Mouse (Mus musculus): Measurements from ENCODE around the gene Chrd. TPM values are rescaled to one million over a fixed set of nuclear protein-coding genes. Genes with fewer than 3 reads are reported as not detected.

Chrd gene
- polyA plus RNA-seq, 1 experiment from 2014 or later = 8.5 TPM

GRCm38 (mm10) chr16:20736168-20736567 lies 3.2 kb downstream of the Chrd start:
- WGBS = 90% methylated on average over 7 of the region's 7 CpGs
- H3K27ac ChIP-seq (replicated peaks) = no peak overlapping the region
- H3K36me3 ChIP-seq = 0 out of 2 replicates have a peak, but pooled peaks cover 6% of the 10 kb centered on the region
- H3K4me3 ChIP-seq (replicated peaks) = no peak overlapping the region
- H3K4me1 ChIP-seq = peaks cover 28% of the 10 kb centered on the region
- ATAC-seq (ENCODE audit: insufficient number of reproducible peaks, low FRiP score, low TSS enrichment, low read depth) = no peak
- peaks cover 27% of the 10 kb centered on the region for H3K27me3 ChIP-seq
- no peak overlapping the region for H3K9ac ChIP-seq
- no peaks in the 10 kb centered on the region for H3K9me3 ChIP-seq (replicated peaks)
- H3K4me2 ChIP-seq (replicated peaks) = no peak overlapping the region

DNA sequence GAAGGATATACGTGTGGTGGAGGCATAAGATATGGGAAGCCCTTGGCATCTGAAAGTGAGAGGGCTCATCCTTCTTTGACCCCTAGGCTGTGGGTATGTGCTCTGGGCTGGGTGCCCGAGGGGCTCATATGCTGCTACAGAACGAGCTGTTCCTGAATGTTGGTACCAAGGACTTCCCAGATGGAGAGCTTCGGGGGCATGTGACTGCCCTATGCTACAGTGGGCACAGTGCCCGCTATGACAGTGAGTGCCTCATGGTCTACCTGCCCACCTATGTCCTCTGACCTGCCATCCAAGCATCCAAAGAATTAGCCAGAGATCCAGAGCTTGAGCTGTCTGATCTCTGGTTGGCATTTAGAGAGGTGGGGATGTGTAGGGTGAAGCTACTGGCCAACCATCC lies 3.9 kb downstream of the Chrd start:
- no peak for ATAC-seq (ENCODE audit: insufficient number of reproducible peaks, low FRiP score, low TSS enrichment, low read depth)
- Histone ChIP-seq H3K9ac (no peak overlapping the region), H3K27ac (replicated peaks) (no peak overlapping the region), H3K4me2 (replicated peaks) (no peak overlapping the region), H3K4me3 (replicated peaks) (no peak overlapping the region), H3K36me3 (0 out of 2 replicates have a peak, but pooled peaks cover 6% of the 10 kb centered on the region), H3K4me1 (peaks cover 26% of the 10 kb centered on the region), H3K9me3 (replicated peaks) (no peaks in the 10 kb centered on the region), H3K27me3 (peaks cover 27% of the 10 kb centered on the region)
- WGBS = 92% methylated on average over 5 of the region's 5 CpGs

DNA sequence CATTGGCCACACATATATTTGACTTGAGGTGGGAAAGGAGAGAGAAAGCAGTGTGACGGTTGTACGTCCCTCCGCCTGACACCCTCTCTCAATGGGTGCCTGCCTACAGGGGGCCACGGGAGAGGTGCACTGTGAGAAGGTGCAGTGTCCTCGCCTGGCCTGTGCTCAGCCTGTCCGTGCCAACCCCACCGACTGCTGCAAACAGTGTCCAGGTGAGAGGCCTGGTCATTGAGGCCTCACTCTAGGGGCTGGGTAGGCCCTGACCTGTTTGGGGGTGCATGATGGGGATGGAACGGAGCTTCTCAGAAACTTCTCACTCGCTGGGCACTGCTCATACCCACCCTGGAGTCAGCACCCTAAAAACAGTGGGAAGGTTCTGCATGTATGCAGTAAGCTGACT lies 6.9 kb downstream of the Chrd start:
- 0 out of 2 replicates have a peak, but pooled peaks cover 6% of the 10 kb centered on the region for H3K36me3 ChIP-seq
- no peak overlapping the region for H3K9ac ChIP-seq
- H3K9me3 ChIP-seq (replicated peaks) = no peaks in the 10 kb centered on the region
- H3K4me2 ChIP-seq (replicated peaks) = no peak overlapping the region
- no peak for ATAC-seq (ENCODE audit: insufficient number of reproducible peaks, low FRiP score, low TSS enrichment, low read depth)
- 91% methylated on average over 9 of the region's 9 CpGs for WGBS
- no peak overlapping the region for H3K4me3 ChIP-seq (replicated peaks)
- H3K27me3 ChIP-seq = peaks cover 14% of the 10 kb centered on the region
- H3K4me1 ChIP-seq = no peaks in the 10 kb centered on the region
- H3K27ac ChIP-seq (replicated peaks) = no peak overlapping the region

- H3K27ac ChIP-seq (replicated peaks) = no peak overlapping the region
- no peak overlapping the region for H3K4me3 ChIP-seq (replicated peaks)
- no peaks in the 10 kb centered on the region for H3K4me1 ChIP-seq
- no peaks in the 10 kb centered on the region for H3K27me3 ChIP-seq
- whole genome bisulfite sequencing = 53% methylated on average over 6 of the region's 6 CpGs
- no peaks in the 10 kb centered on the region for H3K36me3 ChIP-seq
- no peak overlapping the region for H3K9ac ChIP-seq
- H3K4me2 ChIP-seq (replicated peaks) = no peak overlapping the region
- no peaks in the 10 kb centered on the region for H3K9me3 ChIP-seq (replicated peaks)
- no peak for ATAC-seq (ENCODE audit: insufficient number of reproducible peaks, low FRiP score, low TSS enrichment, low read depth)
These were observed 13.7 kb downstream of the Chrd start for GRCm38 (mm10) chr16:20746641-20747040.

- no peaks in the 10 kb centered on the region for H3K4me1 ChIP-seq
- no peak overlapping the region for H3K4me2 ChIP-seq (replicated peaks)
- no peaks in the 10 kb centered on the region for H3K9me3 ChIP-seq (replicated peaks)
- H3K27ac ChIP-seq (replicated peaks) = no peak overlapping the region
- H3K9ac ChIP-seq = no peak overlapping the region
- no peaks in the 10 kb centered on the region for H3K36me3 ChIP-seq
- no peak for ATAC-seq (ENCODE audit: insufficient number of reproducible peaks, low FRiP score, low TSS enrichment, low read depth)
- WGBS = 17% methylated on average over 8 of the region's 8 CpGs
- no peaks in the 10 kb centered on the region for H3K27me3 ChIP-seq
- no peak overlapping the region for H3K4me3 ChIP-seq (replicated peaks)
These were observed 17.6 kb downstream of the Chrd start for GRCm38 (mm10) chr16:20750518-20750917.

- Histone ChIP-seq H3K9ac (no peak overlapping the region), H3K36me3 (no peaks in the 10 kb centered on the region)
- 79% methylated on average over 5 of the region's 5 CpGs for WGBS
These were observed 23.1 kb downstream of the Chrd start for GRCm38 (mm10) chr16:20756052-20756451.

DNA sequence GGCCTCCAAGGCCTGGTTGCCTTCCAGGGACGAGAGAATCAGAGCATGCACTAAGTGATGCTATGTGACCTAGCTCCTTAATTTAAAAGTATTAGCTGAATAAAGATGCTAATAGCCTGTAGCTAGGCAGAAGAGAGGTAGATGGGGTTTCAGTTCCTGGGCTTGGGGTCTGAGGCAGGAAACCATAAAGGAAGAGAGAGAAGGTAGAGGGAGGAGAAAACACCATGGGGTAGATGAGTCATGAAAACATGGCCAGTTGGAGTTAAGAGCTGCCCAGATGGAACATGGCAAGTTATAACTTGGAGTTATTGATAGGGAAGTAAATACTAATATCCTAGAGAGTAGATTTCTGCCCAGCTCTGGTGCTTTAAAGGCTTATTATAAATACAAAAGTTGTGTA lies 24.5 kb downstream of the Chrd start:
- Histone ChIP-seq H3K9me3 (replicated peaks) (no peaks in the 10 kb centered on the region), H3K27me3 (no peaks in the 10 kb centered on the region), H3K36me3 (no peaks in the 10 kb centered on the region), H3K27ac (replicated peaks) (no peak overlapping the region), H3K4me1 (no peaks in the 10 kb centered on the region), H3K4me3 (replicated peaks) (no peak overlapping the region), H3K9ac (no peak overlapping the region), H3K4me2 (replicated peaks) (no peak overlapping the region)
- WGBS = 77% methylated on average over 1 of the region's 1 CpGs
- no peak for ATAC-seq (ENCODE audit: insufficient number of reproducible peaks, low FRiP score, low TSS enrichment, low read depth)

More at GRCm38 (mm10) chr16:20756052-20756451, 23.1 kb downstream of the Chrd start:
- H3K4me3 ChIP-seq (replicated peaks) = no peak overlapping the region
- no peak overlapping the region for H3K4me2 ChIP-seq (replicated peaks)
- H3K9me3 ChIP-seq (replicated peaks) = no peaks in the 10 kb centered on the region
- no peak overlapping the region for H3K27ac ChIP-seq (replicated peaks)
- no peaks in the 10 kb centered on the region for H3K27me3 ChIP-seq
- no peak for ATAC-seq (ENCODE audit: insufficient number of reproducible peaks, low FRiP score, low TSS enrichment, low read depth)
- H3K4me1 ChIP-seq = no peaks in the 10 kb centered on the region

- Histone ChIP-seq H3K4me1 (no peaks in the 10 kb centered on the region), H3K9me3 (replicated peaks) (no peaks in the 10 kb centered on the region), H3K4me3 (replicated peaks) (no peak overlapping the region), H3K4me2 (replicated peaks) (no peak overlapping the region), H3K27ac (replicated peaks) (no peak overlapping the region), H3K27me3 (no peaks in the 10 kb centered on the region), H3K36me3 (no peaks in the 10 kb centered on the region), H3K9ac (no peak overlapping the region)
- WGBS = 7% methylated on average over 3 of the region's 3 CpGs
- no peak for ATAC-seq (ENCODE audit: insufficient number of reproducible peaks, low FRiP score, low TSS enrichment, low read depth)
These were observed 28.8 kb downstream of the Chrd start for GRCm38 (mm10) chr16:20761681-20762080.

DNA sequence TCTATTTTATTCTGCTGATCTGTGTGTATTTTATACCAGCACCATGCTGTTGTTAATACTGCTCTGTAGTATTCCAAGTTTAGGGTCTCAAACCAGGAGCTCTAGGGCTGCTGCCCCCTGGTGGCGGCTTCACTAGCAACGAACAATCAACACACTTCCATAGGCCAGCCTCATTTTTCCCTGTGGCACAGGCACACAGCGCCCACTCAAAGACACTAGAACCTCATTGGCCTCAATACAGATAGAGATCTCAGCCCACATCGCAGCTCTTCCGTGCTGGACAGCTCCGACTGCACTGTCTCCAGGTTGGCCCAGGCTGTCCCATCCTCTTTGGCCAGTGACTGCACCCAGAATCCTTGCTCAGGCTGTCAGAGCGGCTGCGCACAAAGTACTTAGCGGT lies 32.3 kb downstream of the Chrd start:
- H3K27me3 ChIP-seq = no peaks in the 10 kb centered on the region
- H3K4me2 ChIP-seq (replicated peaks) = no peak overlapping the region
- H3K36me3 ChIP-seq = no peaks in the 10 kb centered on the region
- no peak overlapping the region for H3K9ac ChIP-seq
- ATAC-seq (ENCODE audit: insufficient number of reproducible peaks, low FRiP score, low TSS enrichment, low read depth) = no peak
- H3K27ac ChIP-seq (replicated peaks) = no peak overlapping the region
- H3K4me3 ChIP-seq (replicated peaks) = no peak overlapping the region
- H3K4me1 ChIP-seq = no peaks in the 10 kb centered on the region
- no peaks in the 10 kb centered on the region for H3K9me3 ChIP-seq (replicated peaks)
- WGBS = 50% methylated on average over 9 of the region's 9 CpGs

- ATAC-seq (ENCODE audit: insufficient number of reproducible peaks, low FRiP score, low TSS enrichment, low read depth) = no peak
- H3K36me3 ChIP-seq = no peaks in the 10 kb centered on the region
- no peak overlapping the region for H3K9ac ChIP-seq
- no peak overlapping the region for H3K27ac ChIP-seq (replicated peaks)
- 71% methylated on average over 5 of the region's 5 CpGs for WGBS
- H3K4me3 ChIP-seq (replicated peaks) = no peak overlapping the region
- no peaks in the 10 kb centered on the region for H3K27me3 ChIP-seq
- H3K4me1 ChIP-seq = no peaks in the 10 kb centered on the region
- H3K9me3 ChIP-seq (replicated peaks) = no peaks in the 10 kb centered on the region
- H3K4me2 ChIP-seq (replicated peaks) = no peak overlapping the region
These were observed 42.1 kb downstream of the Chrd start for GRCm38 (mm10) chr16:20775021-20775420.

GRCm38 (mm10) chr16:20779846-20780245 lies 46.9 kb downstream of the Chrd start:
- WGBS = 84% methylated on average over 3 of the region's 3 CpGs
- H3K9ac ChIP-seq = no peak overlapping the region
- H3K36me3 ChIP-seq = no peaks in the 10 kb centered on the region

GRCm38 (mm10) chr16:20781101-20781630 lies 48.2 kb downstream of the Chrd start:
- Histone ChIP-seq H3K9me3 (replicated peaks) (no peaks in the 10 kb centered on the region), H3K4me1 (no peaks in the 10 kb centered on the region), H3K4me2 (replicated peaks) (no peak overlapping the region), H3K27ac (replicated peaks) (no peak overlapping the region), H3K9ac (no peak overlapping the region), H3K27me3 (no peaks in the 10 kb centered on the region), H3K4me3 (replicated peaks) (no peak overlapping the region), H3K36me3 (no peaks in the 10 kb centered on the region)
- no peak for ATAC-seq (ENCODE audit: insufficient number of reproducible peaks, low FRiP score, low TSS enrichment, low read depth)
- WGBS = 64% methylated on average over 4 of the region's 4 CpGs

More at GRCm38 (mm10) chr16:20779846-20780245, 46.9 kb downstream of the Chrd start:
- no peaks in the 10 kb centered on the region for H3K4me1 ChIP-seq
- H3K27ac ChIP-seq (replicated peaks) = no peak overlapping the region
- H3K4me2 ChIP-seq (replicated peaks) = no peak overlapping the region
- no peak for ATAC-seq (ENCODE audit: insufficient number of reproducible peaks, low FRiP score, low TSS enrichment, low read depth)
- H3K9me3 ChIP-seq (replicated peaks) = no peaks in the 10 kb centered on the region
- H3K4me3 ChIP-seq (replicated peaks) = no peak overlapping the region
- H3K27me3 ChIP-seq = no peaks in the 10 kb centered on the region

Measured in embryonic facial prominence, embryonic 15.5 days (tissue).